Mouse (Mus musculus) MN1 (cell line): Measurements from ENCODE around the gene Rnf157.
A peak's percentile ranks its signal among the peaks of the same experiment; 100 is the strongest.

Source experiments
- DNase-seq: peaks from one replicate; pipeline ENCODE4 v3.0.0-alpha.2; 2016; ENCODE audit warnings: low spot score

Gene Rnf157

DNA sequence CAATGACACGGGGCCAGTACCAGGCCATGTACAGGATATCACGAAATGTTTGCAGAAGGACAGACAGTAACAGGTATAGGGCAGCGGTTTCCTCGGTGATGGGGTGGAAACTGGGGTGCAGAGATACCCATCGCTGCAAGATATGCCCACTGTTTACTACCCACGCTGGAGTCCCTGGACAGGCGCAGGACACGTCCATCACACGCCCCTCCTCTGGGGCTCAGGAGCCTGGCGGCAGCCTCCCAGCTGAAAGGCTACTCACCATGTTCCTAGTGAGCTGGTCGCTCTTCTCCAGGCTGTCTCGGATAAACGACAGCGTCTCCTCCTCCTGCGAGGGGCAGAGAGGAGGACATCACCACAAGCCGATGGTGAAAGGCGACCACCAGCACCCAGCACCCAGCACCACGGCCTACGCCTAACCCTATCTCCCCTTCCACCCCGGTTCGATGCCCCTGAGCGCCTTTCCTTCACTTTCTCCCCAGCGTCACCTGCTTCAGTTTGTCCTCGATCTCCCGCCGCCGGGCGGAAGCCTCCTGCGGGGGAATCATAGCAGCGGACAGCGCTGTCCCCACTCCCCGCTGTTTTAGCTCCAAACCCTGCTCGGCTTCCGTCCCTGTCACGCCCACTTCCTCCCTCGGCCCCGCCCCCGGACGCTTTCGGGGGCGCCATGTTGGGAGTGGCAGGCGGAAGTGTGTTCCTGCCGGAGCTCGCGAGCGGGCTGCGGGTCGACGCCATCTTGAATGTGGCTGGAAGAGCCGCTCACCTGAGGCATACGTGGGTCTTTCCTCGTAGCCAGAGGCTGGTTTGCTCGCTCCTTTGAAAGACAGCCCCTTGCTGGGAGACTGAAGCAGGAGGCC lies 106.5 kb downstream of the Rnf157 start:
- peak; percentile 96 for DNase-seq

DNA sequence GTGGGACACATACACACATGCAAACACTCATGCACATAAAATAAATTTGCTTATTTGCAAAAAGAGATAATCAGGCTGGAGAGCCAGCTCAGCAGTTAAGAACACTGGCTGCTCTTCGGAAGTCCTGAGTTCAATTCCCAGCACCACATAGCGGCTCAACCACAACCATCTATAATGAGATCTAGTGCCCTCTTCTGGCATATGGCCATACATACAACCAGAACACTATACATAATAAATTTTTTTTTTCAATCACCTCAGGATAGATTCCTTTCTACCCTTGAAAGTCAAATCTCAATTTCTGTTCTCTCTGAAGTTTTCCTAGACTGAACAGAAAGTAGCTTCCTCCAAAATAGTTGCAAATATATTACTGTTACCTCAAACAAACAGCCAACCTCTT lies 107.4 kb downstream of the Rnf157 start:
- no peak for DNase-seq

DNA sequence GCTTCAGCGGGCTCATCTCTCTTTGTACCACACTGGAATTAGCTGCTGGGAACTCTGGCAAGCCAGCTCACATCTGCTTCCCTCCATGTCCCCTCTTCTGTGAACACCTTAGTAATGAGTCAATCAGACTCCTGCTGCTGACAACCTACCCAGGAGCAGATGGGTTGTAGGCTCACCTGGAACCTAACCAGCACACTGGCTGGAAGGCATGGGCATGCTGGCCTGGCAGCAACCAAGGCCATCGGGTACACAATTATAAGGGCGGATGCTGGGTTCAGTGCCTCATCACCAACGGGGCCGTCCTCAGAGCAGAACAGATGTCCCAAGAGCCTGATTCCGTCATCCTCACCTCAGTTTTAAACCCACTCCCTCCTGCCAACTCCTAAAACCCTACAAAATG lies 114.2 kb downstream of the Rnf157 start:
- no peak for DNase-seq

DNA sequence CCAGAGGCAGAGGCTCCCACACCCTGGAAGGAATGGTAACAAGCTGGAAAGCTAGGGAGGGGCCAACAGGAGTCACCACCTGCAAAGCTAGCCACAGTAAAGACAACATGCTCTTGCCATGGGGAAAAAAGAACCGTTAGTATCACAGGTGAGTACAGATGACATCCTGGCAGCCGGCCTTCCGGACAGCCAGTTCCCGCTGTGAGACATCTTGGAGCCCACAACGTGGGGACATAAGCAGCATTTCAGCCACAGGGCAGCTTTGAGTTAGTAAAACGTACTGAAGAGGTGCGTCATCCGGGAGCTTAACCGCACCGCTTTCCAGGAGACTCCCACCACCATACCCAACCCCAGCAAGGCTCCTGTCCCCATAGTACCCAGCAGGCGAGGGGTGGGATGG lies 114.6 kb downstream of the Rnf157 start:
- no peak for DNase-seq

DNA sequence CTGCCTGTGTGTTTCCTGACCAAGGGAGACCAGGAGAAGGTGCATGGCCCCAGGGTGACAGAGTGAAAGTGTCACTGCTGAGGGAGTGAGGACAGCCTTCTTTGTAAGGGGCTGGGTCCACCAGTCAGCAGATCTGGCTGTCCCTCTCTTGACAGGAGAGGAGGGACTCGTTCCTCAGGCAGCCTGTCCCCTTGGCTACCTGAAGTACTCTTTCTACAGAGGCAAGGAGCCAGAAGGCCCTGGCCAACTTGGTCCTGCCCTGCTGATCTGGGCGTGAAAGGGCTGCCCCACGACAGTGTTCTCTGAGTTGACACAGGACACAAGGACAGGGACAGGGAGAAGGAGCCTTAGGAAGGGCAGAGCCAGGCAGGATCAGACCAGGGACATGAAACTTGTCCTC lies 115.8 kb downstream of the Rnf157 start:
- DNase-seq: no peak

DNA sequence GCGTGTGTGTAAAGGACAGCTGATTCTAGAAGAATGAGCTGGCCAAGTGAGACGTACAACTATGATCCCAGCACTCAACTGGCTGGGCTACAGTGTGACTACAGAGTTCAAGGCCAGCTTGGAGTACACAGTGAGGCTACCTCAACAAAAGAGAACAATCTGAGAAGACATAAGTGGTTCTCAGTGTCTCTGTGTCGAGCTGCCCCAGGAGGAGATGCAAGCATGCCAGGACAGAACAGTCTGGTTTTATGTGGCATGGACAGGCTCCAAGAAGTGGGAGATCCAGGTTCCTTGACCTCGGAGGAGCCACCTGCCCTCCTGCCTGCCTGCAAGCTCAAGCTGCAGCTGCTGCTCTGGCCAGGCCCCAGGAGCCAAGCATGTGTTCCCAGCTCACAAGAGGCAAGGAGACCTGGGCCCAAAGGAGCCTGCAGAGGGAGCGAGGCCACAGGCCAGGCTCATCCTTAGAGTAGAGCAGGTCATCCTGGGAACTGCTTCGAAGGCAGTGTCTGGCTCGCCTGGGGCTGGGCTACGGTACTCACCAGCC lies 116.6 kb downstream of the Rnf157 start:
- DNase-seq: no peak

DNA sequence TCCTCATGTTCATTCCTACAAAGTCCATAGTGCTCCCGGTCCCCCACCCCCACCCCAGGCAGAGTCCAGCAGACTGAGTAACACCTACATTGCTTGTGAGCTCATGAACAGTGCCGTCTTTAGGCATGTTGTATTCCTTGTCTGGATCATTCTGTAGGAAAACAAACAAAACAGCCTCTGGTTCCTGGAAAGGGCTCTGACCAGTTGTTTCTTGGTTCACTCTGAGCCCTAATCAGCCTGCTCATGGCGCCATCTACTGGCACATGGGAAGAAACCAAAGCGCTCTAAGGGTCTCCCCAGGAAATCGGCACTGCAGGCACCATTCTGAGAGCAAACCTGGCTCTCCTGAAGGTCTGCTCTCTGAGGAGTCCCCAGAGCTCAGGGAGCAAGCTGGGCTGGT lies 118.5 kb downstream of the Rnf157 start:
- peak; percentile 80 for DNase-seq

DNA sequence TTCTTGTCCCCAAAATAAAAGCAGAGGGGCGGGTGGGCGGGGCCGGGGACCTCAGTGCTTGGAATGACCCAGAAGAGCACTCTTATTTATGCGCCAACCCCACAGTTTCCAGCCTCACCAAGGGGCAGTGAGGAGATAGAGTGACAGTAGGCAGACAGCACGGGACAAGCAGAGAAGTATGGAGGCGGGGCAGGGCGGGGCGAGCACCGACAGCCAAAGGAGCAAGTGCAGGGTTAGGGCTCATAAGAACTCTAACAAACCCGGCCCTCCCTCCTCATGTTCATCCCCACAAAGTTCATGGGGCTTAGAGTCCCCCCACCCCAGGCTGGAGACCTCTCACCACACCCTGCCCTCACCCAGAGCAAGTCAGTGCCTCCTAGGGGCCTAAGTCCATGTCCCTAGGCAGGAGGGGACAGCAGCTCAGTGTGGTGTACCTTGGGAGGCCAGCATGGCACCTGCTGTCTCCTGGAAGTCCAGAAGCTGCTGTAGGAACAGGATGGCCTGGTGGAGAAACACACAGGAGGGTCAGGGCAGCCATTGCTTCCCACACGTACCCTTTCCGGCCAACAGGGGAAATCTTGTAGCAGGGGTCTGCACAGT lies 119.2 kb downstream of the Rnf157 start:
- no peak for DNase-seq

DNA sequence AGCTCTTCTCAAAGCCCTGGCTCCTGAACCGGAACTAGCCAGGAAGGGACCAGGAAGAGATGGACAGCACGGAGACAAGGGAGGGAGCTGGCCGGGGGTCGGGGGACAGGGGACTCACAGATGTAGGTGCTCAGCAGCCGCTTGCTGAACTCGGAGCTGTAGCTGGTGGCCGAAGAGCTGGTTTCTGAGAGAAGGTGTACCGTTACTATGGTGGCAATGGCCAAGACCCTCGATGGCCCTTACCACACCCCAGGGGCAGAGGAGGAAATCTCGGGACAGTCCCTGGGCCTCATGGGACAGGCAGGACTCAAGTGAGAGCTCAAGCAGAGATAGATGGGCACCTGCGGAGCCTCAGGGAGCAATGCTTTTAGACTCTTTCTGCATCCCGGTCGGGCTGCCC lies 120.4 kb downstream of the Rnf157 start:
- no peak for DNase-seq

DNA sequence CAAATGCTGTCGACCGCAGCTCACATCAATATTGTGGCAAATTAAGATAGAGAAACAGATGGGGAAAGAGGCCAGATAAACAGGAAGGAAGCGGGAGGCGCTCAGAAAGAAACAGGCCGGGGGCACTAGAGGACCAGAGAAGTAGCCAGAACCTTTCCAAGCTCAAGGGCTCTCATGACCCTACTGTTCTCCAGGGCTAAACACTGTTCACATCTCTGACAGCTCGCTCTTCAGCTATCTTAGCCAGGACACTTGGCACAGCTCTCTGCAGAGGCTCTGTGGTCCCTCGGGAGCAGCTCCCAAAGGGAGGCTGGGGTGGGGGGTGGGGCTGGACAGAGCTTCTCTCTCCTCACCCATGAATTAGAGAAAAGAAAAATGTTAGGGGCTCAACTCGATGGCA lies 122.3 kb downstream of the Rnf157 start:
- DNase-seq: peak; percentile 58

DNA sequence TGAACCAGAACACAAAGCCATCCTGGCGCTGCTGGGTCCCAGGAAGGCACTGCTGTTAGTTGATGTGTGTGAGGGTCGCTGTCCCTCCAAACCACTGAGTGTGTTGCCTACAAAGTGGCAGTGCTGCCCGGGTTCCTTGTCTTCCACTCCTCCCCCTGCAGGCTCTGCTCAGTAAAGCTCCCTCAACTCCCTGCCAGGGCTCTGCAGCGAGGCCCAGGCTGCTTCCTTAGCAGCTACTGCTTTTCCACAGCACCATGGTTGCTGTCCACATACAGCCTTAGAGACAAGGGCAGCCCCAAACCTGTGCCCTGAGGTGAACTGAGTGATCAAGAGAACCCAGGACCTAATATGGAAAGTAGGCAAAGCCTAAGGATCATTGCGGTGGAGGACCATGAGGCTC lies 125.5 kb downstream of the Rnf157 start:
- DNase-seq: peak; percentile 30
